Mouse (Mus musculus) small intestine, adult 2 months (tissue): ENCODE data around the gene Cep41.
A peak's percentile ranks its signal among the peaks of the same experiment; 100 is the strongest.

Experiments
- CTCF ChIP-seq: fragments of 200-500 bp; IDR thresholded peaks from 2 replicates; pipeline ENCODE4 v1.5.1; 2012; ENCODE audit warnings: low read depth, mild to moderate bottlenecking, control low read depth, inconsistent platforms, low read length, moderate library complexity, mixed read lengths; ENCODE audit not compliant: insufficient replicate concordance, insufficient read length; ENCODE audit errors: extremely low read depth
- POLR2A ChIP-seq: fragments of 200-500 bp; IDR thresholded peaks from 2 replicates; pipeline ENCODE4 v1.6.1; 2012; ENCODE audit warnings: low read depth, mild to moderate bottlenecking, control low read depth, inconsistent platforms, low read length, moderate library complexity

- TF ChIP-seq POLR2A, result peak; percentile 48
- TF ChIP-seq CTCF, result no peak
Measured at GRCm38 (mm10) chr6:30737548-30738463, 44.3 kb upstream of the Cep41 start.
